Mouse (Mus musculus) megakaryocyte, embryonic 14.5 days (primary cell): ENCODE data around the gene Tex12. TPM values are rescaled to one million over a fixed set of nuclear protein-coding genes. Genes with fewer than 3 reads are reported as not detected.

Experiments used
- H3K27me3 ChIP-seq: replicated peaks from 2 replicates; pipeline ENCODE3; 2012; ENCODE audit warnings: inconsistent platforms
- H3K36me3 ChIP-seq: replicated peaks from 2 replicates; pipeline ENCODE3; 2012; ENCODE audit warnings: low read length, inconsistent platforms, mixed read lengths
- H3K4me1 ChIP-seq: 2 replicates; pipeline ENCODE4 v1.6.1; 2012; ENCODE audit warnings: inconsistent platforms
- H3K4me3 ChIP-seq: replicated peaks from 2 replicates; pipeline ENCODE3; 2012; ENCODE audit warnings: moderate library complexity, mild to moderate bottlenecking, inconsistent platforms
- H3K9me3 ChIP-seq: 2 replicates; pipeline ENCODE4 v1.6.1; 2012; ENCODE audit warnings: inconsistent platforms
- FLI1 ChIP-seq: IDR thresholded peaks from 2 replicates; pipeline ENCODE4 v1.6.1; 2012; ENCODE audit warnings: low read length, inconsistent platforms, mixed read lengths
- GATA1 ChIP-seq: IDR thresholded peaks from 3 replicates; pipeline ENCODE4 v1.6.1; 2012; ENCODE audit warnings: mixed read lengths, low read length, inconsistent platforms, borderline replicate concordance
- polyA plus RNA-seq: library from polyadenylated mRNA; stranded (reverse); fragments of >175 nt; gene quantifications from 2 replicates; pipeline ENCODE4 v1.2.3, GENCODE M21; 2012; ENCODE audit warnings: low replicate concordance; ENCODE audit not compliant: insufficient read depth

Tex12 gene
- polyA plus RNA-seq, 1 experiment = not detected

DNA sequence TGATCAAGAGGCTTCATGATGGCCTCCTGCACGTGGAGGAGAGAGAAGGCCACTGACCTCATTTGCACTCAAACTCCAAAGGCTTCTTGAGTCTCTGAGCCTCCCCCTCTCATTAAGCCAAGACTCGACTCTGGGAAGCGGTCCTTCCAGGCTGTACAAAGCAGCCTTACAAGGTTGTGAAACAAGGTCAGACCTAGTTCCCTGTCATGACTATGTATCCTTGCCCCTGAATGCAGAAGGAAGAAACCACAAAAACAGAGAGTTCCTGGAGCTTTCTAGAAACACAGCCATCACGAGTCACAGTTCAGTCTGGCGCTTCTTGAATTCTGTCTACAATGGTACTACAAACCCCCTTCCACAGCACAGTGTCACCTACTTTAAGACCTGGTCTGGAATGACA is 38.6 kb downstream of the Tex12 start:
- peaks cover 76% of the 10 kb centered on the region for H3K4me1 ChIP-seq
- no peak overlapping the region for H3K4me3 ChIP-seq
- H3K9me3 ChIP-seq = no peaks in the 10 kb centered on the region
- H3K27me3 ChIP-seq = no peaks in the 10 kb centered on the region
- peaks cover 40% of the 10 kb centered on the region for H3K36me3 ChIP-seq
- TF ChIP-seq FLI1 (no peak), GATA1 (no peak)

DNA sequence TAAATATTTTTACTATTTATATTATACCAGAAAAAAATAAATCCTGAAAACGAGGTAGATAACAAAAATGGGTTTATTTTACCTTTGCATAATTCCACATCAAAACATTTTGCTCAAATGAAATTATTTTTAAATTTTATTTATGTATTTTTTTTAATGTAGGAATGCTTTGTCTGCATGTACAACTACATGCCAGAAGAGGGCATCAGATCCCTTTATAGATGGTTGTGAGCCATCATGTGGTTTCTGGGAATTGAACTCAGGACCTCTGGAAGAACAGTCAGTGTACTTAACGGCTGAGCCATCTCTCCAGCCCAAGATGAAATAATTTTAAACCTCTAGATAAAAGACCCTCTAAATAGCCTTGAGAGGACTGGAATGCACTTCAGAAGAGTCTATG is 39.6 kb downstream of the Tex12 start:
- Histone ChIP-seq H3K27me3 (no peaks in the 10 kb centered on the region), H3K36me3 (peaks cover 32% of the 10 kb centered on the region), H3K9me3 (no peaks in the 10 kb centered on the region), H3K4me1 (peaks cover 73% of the 10 kb centered on the region), H3K4me3 (no peak overlapping the region)
- TF ChIP-seq FLI1 = no peak
- no peak for TF ChIP-seq GATA1

DNA sequence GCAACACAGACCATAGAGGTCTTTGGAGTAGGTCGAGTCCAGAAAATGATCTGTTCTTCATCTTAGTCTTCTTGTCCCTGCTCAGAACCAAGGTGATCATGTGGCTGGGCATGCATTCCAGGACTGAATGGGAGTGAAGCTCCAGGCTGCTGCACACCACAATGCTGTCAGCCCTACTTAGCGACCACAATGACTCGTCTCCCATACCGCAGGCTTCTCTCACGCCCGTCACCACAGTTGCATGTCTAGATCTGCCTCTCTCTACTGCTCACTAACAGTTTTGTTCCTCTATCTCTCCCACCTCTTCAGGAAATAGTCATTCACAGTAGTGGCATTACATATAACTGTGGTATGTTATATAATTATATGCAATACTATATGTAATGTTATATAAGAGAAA is 40.4 kb downstream of the Tex12 start:
- H3K27me3 ChIP-seq = no peaks in the 10 kb centered on the region
- no peak for TF ChIP-seq FLI1
- peak; percentile 45; the same call in 1 of the 3 replicates for TF ChIP-seq GATA1
- H3K4me1 ChIP-seq = peaks cover 72% of the 10 kb centered on the region
- H3K36me3 ChIP-seq = peaks cover 31% of the 10 kb centered on the region
- H3K4me3 ChIP-seq = peak overlapping the region; percentile 84
- no peaks in the 10 kb centered on the region for H3K9me3 ChIP-seq

DNA sequence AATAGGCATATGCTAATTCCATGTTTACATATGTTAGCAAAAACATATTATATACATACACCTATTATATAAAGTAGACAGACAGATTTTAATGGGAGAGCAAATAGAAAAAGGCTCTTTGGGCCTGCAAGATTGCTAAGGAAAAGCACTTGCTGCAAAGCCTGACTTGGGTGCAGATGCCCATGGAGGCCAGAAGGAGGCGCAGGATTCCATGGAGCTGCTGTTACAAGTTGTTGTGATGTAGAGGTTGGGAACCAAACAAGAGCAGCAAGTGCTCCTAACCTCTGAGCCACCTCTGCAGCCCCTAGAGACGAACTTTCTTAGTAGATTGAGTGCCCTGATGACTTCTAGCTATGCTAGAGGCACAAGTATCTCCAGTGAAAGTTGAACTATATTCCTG is 42.3 kb downstream of the Tex12 start:
- Histone ChIP-seq H3K4me3 (no peak overlapping the region), H3K36me3 (peaks cover 15% of the 10 kb centered on the region), H3K9me3 (no peaks in the 10 kb centered on the region), H3K4me1 (peaks cover 71% of the 10 kb centered on the region), H3K27me3 (no peaks in the 10 kb centered on the region)
- TF ChIP-seq FLI1 (no peak), GATA1 (no peak)

DNA sequence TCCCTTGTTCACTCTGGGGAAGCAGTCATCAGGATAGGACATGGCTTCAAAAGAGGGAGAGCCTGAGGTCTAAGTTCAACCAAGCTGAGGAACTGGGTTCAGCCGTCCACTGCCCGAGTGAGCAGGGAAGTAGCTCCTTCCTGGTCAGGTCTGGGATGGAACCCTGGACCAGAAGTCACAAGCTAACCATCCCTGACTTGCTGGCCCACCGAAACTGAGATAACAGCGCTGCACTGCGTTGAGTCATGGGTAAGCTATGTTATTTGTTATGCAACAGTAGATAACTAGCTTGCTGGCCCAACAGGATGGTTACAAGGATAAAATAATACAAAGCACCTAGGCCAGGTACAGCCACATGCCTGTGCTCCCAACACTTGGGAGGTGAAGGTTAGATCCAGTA is 45.7 kb downstream of the Tex12 start:
- H3K4me1 ChIP-seq = peaks cover 49% of the 10 kb centered on the region
- no peaks in the 10 kb centered on the region for H3K9me3 ChIP-seq
- peaks cover 7% of the 10 kb centered on the region for H3K27me3 ChIP-seq
- H3K36me3 ChIP-seq = peaks cover 3% of the 10 kb centered on the region
- TF ChIP-seq FLI1 = no peak
- TF ChIP-seq GATA1 = no peak
- H3K4me3 ChIP-seq = no peak overlapping the region

DNA sequence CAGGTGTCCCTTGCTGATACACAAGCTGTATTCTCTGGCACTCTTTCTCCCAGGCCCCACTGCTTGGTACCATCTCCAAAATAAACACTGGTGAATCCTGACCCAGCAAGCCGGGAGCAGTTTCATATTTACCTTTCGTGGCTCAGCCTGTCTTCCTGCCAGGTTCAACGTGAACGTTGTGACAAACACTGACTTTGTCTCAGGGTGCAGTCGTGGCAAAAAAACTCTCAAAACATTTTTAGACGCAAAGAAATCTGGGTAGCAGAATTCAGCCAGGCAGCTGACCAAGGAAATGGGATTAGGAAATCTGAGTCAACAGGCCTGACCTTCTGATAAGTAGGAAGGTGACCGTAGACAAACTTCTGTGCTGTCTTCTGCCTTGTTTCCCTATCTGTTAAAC is 53.6 kb downstream of the Tex12 start:
- TF ChIP-seq FLI1 (no peak), GATA1 (no peak)
- peaks cover 14% of the 10 kb centered on the region; the same call in 1 of the 2 replicates for H3K4me1 ChIP-seq
- no peaks in the 10 kb centered on the region for H3K9me3 ChIP-seq
- H3K4me3 ChIP-seq = no peak overlapping the region
- H3K27me3 ChIP-seq = peaks cover 22% of the 10 kb centered on the region
- H3K36me3 ChIP-seq = no peaks in the 10 kb centered on the region

Other genes starting within 250 kb of the Tex12 start
- gene Rpl10-ps3, start 216.4 kb downstream of the Tex12 start, polyA plus RNA-seq = 40.3 TPM in 1 of 2 replicates, not detected in the other
- gene Plet1, start 66.8 kb downstream of the Tex12 start, polyA plus RNA-seq = not detected in 2 replicates
- gene Pts, start 32.6 kb downstream of the Tex12 start, polyA plus RNA-seq = 15.7 TPM in 1 of 2 replicates, not detected in the other
- 2.0 TPM in 1 of 2 replicates, not detected in the other for gene Il18, start 6.5 kb downstream of the Tex12 start, polyA plus RNA-seq
- gene Bco2, start 6.1 kb downstream of the Tex12 start, polyA plus RNA-seq = 0.09 TPM in 1 of 2 replicates, not detected in the other
- gene Sdhd, start 42.5 kb upstream of the Tex12 start, polyA plus RNA-seq = 6.3 and 16.9 TPM in 2 replicates
- gene Timm8b, start 42.6 kb upstream of the Tex12 start, polyA plus RNA-seq = 8.5 and 23.8 TPM in 2 replicates
- 0.19 TPM in 1 of 2 replicates, not detected in the other for gene Pih1d2, start 56.0 kb upstream of the Tex12 start, polyA plus RNA-seq
- gene Nkapd1, start 56.1 kb upstream of the Tex12 start, polyA plus RNA-seq = 2.9 and 3.9 TPM in 2 replicates
- gene Dlat, start 98.5 kb upstream of the Tex12 start, polyA plus RNA-seq = 10.9 and 18.4 TPM in 2 replicates
- not detected in 2 replicates for gene Dixdc1, start 178.2 kb upstream of the Tex12 start, polyA plus RNA-seq
- gene 2310030G06Rik, start 185.2 kb upstream of the Tex12 start, polyA plus RNA-seq = 1.5 TPM in 1 of 2 replicates, not detected in the other
- gene Cryab, start 190.0 kb upstream of the Tex12 start, polyA plus RNA-seq = not detected in 2 replicates
- not detected in 2 replicates for gene Hspb2, start 191.0 kb upstream of the Tex12 start, polyA plus RNA-seq
- gene Fdxacb1, start 206.9 kb upstream of the Tex12 start, polyA plus RNA-seq = 0.38 TPM in 1 of 2 replicates, not detected in the other
- 2.0 and 9.5 TPM in 2 replicates for gene Alg9, start 213.7 kb upstream of the Tex12 start, polyA plus RNA-seq
- 1.3 and 8.7 TPM in 2 replicates for gene 1110032A03Rik, start 214.2 kb upstream of the Tex12 start, polyA plus RNA-seq